Mouse (Mus musculus) naive thymus-derived CD4-positive, alpha-beta T cell, adult 5 months (primary cell): ENCODE measurements around the gene Rsrc2. TPM values are rescaled to one million over a fixed set of nuclear protein-coding genes. Genes with fewer than 3 reads are reported as not detected.

Experiments used
- polyA plus RNA-seq: library from polyadenylated mRNA; unstranded; fragments of 100-300 nt; shearing (Covaris generic); gene quantifications from one replicate; pipeline ENCODE4 v1.2.1, GENCODE M21; 2017

The Rsrc2 gene
- polyA plus RNA-seq, result 290 TPM

GRCm38 (mm10) chr5:123749065-123750064, at the start of gene Rsrc2, which contains the start of gene Kntc1:
Gene Rsrc2 (minus strand): TSS chr5:123749414.
Gene Kntc1 (plus strand): TSS chr5:123749716.

GRCm38 (mm10) chr5:123720328-123721311, 28.6 kb downstream of the Rsrc2 start, which contains the start of gene Zcchc8:
Gene Zcchc8 (minus strand): TSS chr5:123721100.

DNA sequence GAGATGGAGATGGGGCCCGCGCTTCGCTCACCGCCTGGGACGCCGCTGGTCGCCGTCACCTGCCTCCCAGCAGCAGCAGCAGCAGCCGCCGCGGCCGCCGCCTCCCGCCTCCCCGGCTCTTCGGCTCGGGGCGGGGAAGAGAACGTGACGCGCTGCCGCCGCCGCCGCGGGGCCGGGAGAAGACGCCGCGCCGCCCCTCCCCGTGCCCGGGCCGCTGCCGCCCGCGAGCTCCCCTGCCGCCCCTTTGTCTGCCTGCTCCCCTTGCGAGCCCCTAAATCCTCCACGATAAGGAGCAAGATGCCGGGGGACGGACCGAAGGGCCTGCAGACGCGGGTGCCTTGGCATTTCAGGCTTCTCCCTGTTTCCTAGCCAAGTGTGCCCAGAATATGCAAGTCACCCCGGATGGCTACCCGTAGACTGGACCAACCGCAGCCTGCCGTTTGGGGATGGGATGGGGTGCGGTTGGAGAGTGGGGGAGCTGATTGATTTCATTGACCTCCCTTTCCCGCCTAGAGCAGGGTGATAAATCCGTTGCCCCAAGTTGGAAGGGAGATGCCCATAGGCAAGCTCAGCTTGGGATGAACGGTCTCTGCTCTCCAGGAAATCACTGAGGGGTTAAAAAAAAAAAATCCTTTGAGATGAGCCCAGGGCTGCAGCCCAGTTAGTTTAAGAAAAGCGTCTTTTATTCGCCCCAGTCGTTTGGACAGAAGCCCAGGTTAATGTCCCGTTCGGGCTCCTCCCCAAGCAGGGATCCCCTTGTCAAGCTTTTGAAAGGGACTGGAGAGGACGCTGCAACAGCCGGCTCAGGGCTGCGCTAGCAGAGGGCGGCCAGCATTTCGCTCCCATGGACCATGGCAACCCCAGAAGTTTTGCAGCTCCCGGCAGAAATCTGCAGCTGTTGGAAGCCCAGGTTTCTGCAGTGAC, 64.7 kb downstream of the Rsrc2 start, which contains the start of gene Clip1:
TSS of gene Clip1 (minus strand) at position 398 of the 924 bp plus-strand sequence.

Other genes with a start within 250 kb of the Rsrc2 start
- gene B3gnt4, start 239.0 kb downstream of the Rsrc2 start, polyA plus RNA-seq, result 0.27 TPM
- 94.6 TPM for gene Diablo, start 225.2 kb downstream of the Rsrc2 start, polyA plus RNA-seq
- not detected for gene Gm49027, start 223.9 kb downstream of the Rsrc2 start, polyA plus RNA-seq
- gene Vps33a, start 176.4 kb downstream of the Rsrc2 start, polyA plus RNA-seq, result 45.0 TPM
- gene Clip1, start 64.8 kb downstream of the Rsrc2 start, polyA plus RNA-seq, result 196 TPM
- gene Zcchc8, start 28.3 kb downstream of the Rsrc2 start, polyA plus RNA-seq, result 75.6 TPM
- 1.2 TPM for gene Kntc1, start 302 bp upstream of the Rsrc2 start, polyA plus RNA-seq
- gene Hcar2, start 116.1 kb upstream of the Rsrc2 start, polyA plus RNA-seq, result not detected
- gene Hcar1, start 130.6 kb upstream of the Rsrc2 start, polyA plus RNA-seq, result not detected
- gene Denr, start 157.8 kb upstream of the Rsrc2 start, polyA plus RNA-seq, result 46.2 TPM
- gene Gm43518, start 178.0 kb upstream of the Rsrc2 start, polyA plus RNA-seq, result 5.9 TPM
- gene Ccdc62, start 181.3 kb upstream of the Rsrc2 start, polyA plus RNA-seq, result 2.9 TPM
- 25.9 TPM for gene Hip1r, start 224.2 kb upstream of the Rsrc2 start, polyA plus RNA-seq